Mouse (Mus musculus) limb, embryonic 12.5 days (tissue): ENCODE measurements at regions not wholly inside any gene's neighbourhood (a gene's known extent, or its start where the extent isn't known, plus 50 kb on each side); places are given as distances from the start of the nearest gene placed in this dataset.

Experiments
- ATAC-seq: fragments of 200-750 bp; cut with Nextera tagmentation; 2 replicates; pipeline ENCODE4 v1.8.0; 2017; ENCODE audit warnings: low read depth, moderate TSS enrichment; ENCODE audit not compliant: insufficient number of reproducible peaks, insufficient read depth, low FRiP score, low TSS enrichment
- H3K27ac ChIP-seq: fragments of 300-500 bp; sonication (generic); 2 replicates; pipeline ENCODE4 v1.5.1; 2016; ENCODE audit warnings: mild to moderate bottlenecking, moderate library complexity
- H3K27me3 ChIP-seq: fragments of 300-500 bp; sonication (generic); 2 replicates; pipeline ENCODE4 v1.6.1; 2016; ENCODE audit warnings: mild to moderate bottlenecking, moderate library complexity
- H3K36me3 ChIP-seq: fragments of 300-500 bp; sonication (generic); 2 replicates; pipeline ENCODE4 v1.6.1; 2016; ENCODE audit warnings: mild to moderate bottlenecking, moderate library complexity
- H3K4me1 ChIP-seq: fragments of 300-500 bp; sonication (generic); replicated peaks from 2 replicates; pipeline ENCODE4 v1.6.1; 2016
- H3K4me2 ChIP-seq: fragments of 300-500 bp; sonication (generic); 2 replicates; pipeline ENCODE4 v1.6.1; 2016; ENCODE audit warnings: mild to moderate bottlenecking, moderate library complexity
- H3K4me3 ChIP-seq: fragments of 300-500 bp; sonication (generic); replicated peaks from 2 replicates; pipeline ENCODE4 v1.5.1; 2016; ENCODE audit warnings: mild to moderate bottlenecking
- H3K9ac ChIP-seq: fragments of 300-500 bp; sonication (generic); replicated peaks from 2 replicates; pipeline ENCODE4 v1.6.1; 2016; ENCODE audit warnings: mild to moderate bottlenecking, moderate library complexity
- H3K9me3 ChIP-seq: fragments of 300-500 bp; sonication (generic); 2 replicates; pipeline ENCODE4 v1.6.1; 2016; ENCODE audit warnings: mild to moderate bottlenecking, moderate library complexity
- WGBS: fragments of 180-500 bp; shearing (Covaris S2); methylation state at CpG from one replicate; pipeline ENCODE4 v1.1.7; 2016; 5-methylcytosine and 5-hydroxymethylcytosine counted together

- 35% methylated on average over 6 of the region's 6 CpGs for WGBS
- Histone ChIP-seq H3K36me3 (no peaks in the 10 kb centered on the region), H3K27ac (no peak overlapping the region), H3K4me3 (no peak overlapping the region), H3K4me2 (no peak overlapping the region), H3K9ac (no peak overlapping the region), H3K27me3 (no peaks in the 10 kb centered on the region), H3K9me3 (no peaks in the 10 kb centered on the region), H3K4me1 (no peaks in the 10 kb centered on the region)
- no peak for ATAC-seq
Measured at GRCm38 (mm10) chr3:115596523-115596922, 118.3 kb downstream of the S1pr1 start.

- WGBS, result 74% methylated on average over 5 of the region's 5 CpGs
- H3K9me3 ChIP-seq, result no peaks in the 10 kb centered on the region
- H3K36me3 ChIP-seq, result no peaks in the 10 kb centered on the region
Measured at GRCm38 (mm10) chr3:115590716-115591115, 124.2 kb downstream of the S1pr1 start.

GRCm38 (mm10) chr3:115588585-115588984 is 126.3 kb downstream of the S1pr1 start:
- H3K9ac ChIP-seq, result no peak overlapping the region
- no peak overlapping the region for H3K27ac ChIP-seq
- 43% methylated on average over 2 of the region's 2 CpGs for WGBS
- H3K36me3 ChIP-seq, result no peaks in the 10 kb centered on the region
- no peaks in the 10 kb centered on the region for H3K27me3 ChIP-seq
- no peak overlapping the region for H3K4me2 ChIP-seq
- no peaks in the 10 kb centered on the region for H3K4me1 ChIP-seq
- no peak for ATAC-seq
- no peaks in the 10 kb centered on the region for H3K9me3 ChIP-seq
- no peak overlapping the region for H3K4me3 ChIP-seq

More at GRCm38 (mm10) chr3:115590716-115591115, 124.2 kb downstream of the S1pr1 start:
- ATAC-seq, result no peak
- Histone ChIP-seq H3K4me2 (no peak overlapping the region), H3K9ac (no peak overlapping the region), H3K27me3 (no peaks in the 10 kb centered on the region), H3K4me3 (no peak overlapping the region), H3K27ac (no peak overlapping the region), H3K4me1 (no peaks in the 10 kb centered on the region)

GRCm38 (mm10) chr3:115580131-115580932 is 134.5 kb downstream of the S1pr1 start:
- Histone ChIP-seq H3K4me1 (peaks cover 20% of the 10 kb centered on the region), H3K4me2 (no peak overlapping the region), H3K9me3 (no peaks in the 10 kb centered on the region), H3K27me3 (no peaks in the 10 kb centered on the region), H3K27ac (peak overlapping the region; percentile 56), H3K9ac (no peak overlapping the region), H3K4me3 (no peak overlapping the region), H3K36me3 (no peaks in the 10 kb centered on the region)
- ATAC-seq, result peak; percentile 64
- WGBS, result 29% methylated on average over 4 of the region's 4 CpGs

- H3K4me3 ChIP-seq, result no peak overlapping the region
- no peaks in the 10 kb centered on the region for H3K27me3 ChIP-seq
- H3K4me1 ChIP-seq, result peaks cover 8% of the 10 kb centered on the region
- no peak overlapping the region for H3K9ac ChIP-seq
- 93% methylated on average over 2 of the region's 2 CpGs for WGBS
- no peak overlapping the region for H3K27ac ChIP-seq
- no peaks in the 10 kb centered on the region for H3K36me3 ChIP-seq
- H3K9me3 ChIP-seq, result no peaks in the 10 kb centered on the region
- H3K4me2 ChIP-seq, result no peak overlapping the region
- no peak for ATAC-seq
Measured at GRCm38 (mm10) chr3:115575371-115575770, 139.5 kb downstream of the S1pr1 start.

- H3K4me1 ChIP-seq, result 0 out of 2 replicates have a peak, but pooled peaks cover 12% of the 10 kb centered on the region
- WGBS, result 83% methylated on average over 7 of the region's 7 CpGs
Measured at GRCm38 (mm10) chr3:115562735-115563134, 152.1 kb downstream of the S1pr1 start.

GRCm38 (mm10) chr3:115554809-115555708 is 159.8 kb downstream of the S1pr1 start:
- 47% methylated on average over 10 of the region's 10 CpGs for WGBS
- H3K36me3 ChIP-seq, result no peaks in the 10 kb centered on the region
- no peak overlapping the region for H3K9ac ChIP-seq
- H3K4me2 ChIP-seq, result peak overlapping the region; percentile 42; the same call in 1 of the 2 replicates
- 0 out of 2 replicates have a peak overlapping the region, but pooled peaks have one; percentile 57 for H3K27ac ChIP-seq
- no peaks in the 10 kb centered on the region for H3K9me3 ChIP-seq
- H3K4me3 ChIP-seq, result no peak overlapping the region
- no peaks in the 10 kb centered on the region for H3K27me3 ChIP-seq
- H3K4me1 ChIP-seq, result peaks cover 18% of the 10 kb centered on the region
- peak; percentile 62; the same call in 1 of the 2 replicates for ATAC-seq

More at GRCm38 (mm10) chr3:115562735-115563134, 152.1 kb downstream of the S1pr1 start:
- H3K9ac ChIP-seq, result no peak overlapping the region
- H3K9me3 ChIP-seq, result no peaks in the 10 kb centered on the region
- H3K27me3 ChIP-seq, result no peaks in the 10 kb centered on the region
- H3K4me2 ChIP-seq, result no peak overlapping the region
- no peak overlapping the region for H3K4me3 ChIP-seq
- H3K36me3 ChIP-seq, result no peaks in the 10 kb centered on the region
- no peak for ATAC-seq
- no peak overlapping the region for H3K27ac ChIP-seq

- Histone ChIP-seq H3K4me2 (peak overlapping the region; percentile 42), H3K4me3 (peak overlapping the region; percentile 20), H3K27ac (peak overlapping the region; percentile 57; the same call in 1 of the 2 replicates), H3K36me3 (no peaks in the 10 kb centered on the region), H3K27me3 (no peaks in the 10 kb centered on the region), H3K4me1 (peaks cover 18% of the 10 kb centered on the region), H3K9me3 (no peaks in the 10 kb centered on the region), H3K9ac (no peak overlapping the region)
- WGBS, result 17% methylated on average over 10 of the region's 10 CpGs
- ATAC-seq, result peak; percentile 86
Measured at GRCm38 (mm10) chr3:115553848-115554515, 160.9 kb downstream of the S1pr1 start.

- ATAC-seq, result no peak
- Histone ChIP-seq H3K4me2 (no peak overlapping the region), H3K27me3 (no peaks in the 10 kb centered on the region), H3K4me1 (no peaks in the 10 kb centered on the region), H3K4me3 (no peak overlapping the region), H3K9me3 (no peaks in the 10 kb centered on the region), H3K27ac (no peak overlapping the region), H3K9ac (no peak overlapping the region), H3K36me3 (no peaks in the 10 kb centered on the region)
- WGBS, result 93% methylated on average over 1 of the region's 1 CpGs
Measured at GRCm38 (mm10) chr3:115541789-115542188, 173.1 kb downstream of the S1pr1 start.

- H3K4me2 ChIP-seq, result no peak overlapping the region
- no peak for ATAC-seq
- no peak overlapping the region for H3K4me3 ChIP-seq
- no peaks in the 10 kb centered on the region for H3K27me3 ChIP-seq
- H3K27ac ChIP-seq, result no peak overlapping the region
- H3K9ac ChIP-seq, result no peak overlapping the region
- no peaks in the 10 kb centered on the region for H3K4me1 ChIP-seq
- 84% methylated on average over 6 of the region's 6 CpGs for WGBS
- H3K9me3 ChIP-seq, result no peaks in the 10 kb centered on the region
- no peaks in the 10 kb centered on the region for H3K36me3 ChIP-seq
Measured at GRCm38 (mm10) chr3:115538355-115538754, 176.5 kb downstream of the S1pr1 start.
